Mouse (Mus musculus): ENCODE data around the gene Chic2. TPM values are rescaled to one million over a fixed set of nuclear protein-coding genes. Genes with fewer than 3 reads are reported as not detected.

The Chic2 gene
- polyA plus RNA-seq, 1 experiment from 2014 or later: 43.2 TPM

- no peak for ATAC-seq (ENCODE audit: insufficient read depth)
- 72% methylated on average over 7 of the region's 7 CpGs for WGBS
- H3K27me3 ChIP-seq (ENCODE audit: insufficient read depth, low read length): no peaks in the 10 kb centered on the region
- no peak overlapping the region for H3K4me3 ChIP-seq (ENCODE audit: low read depth, low read length)
- no peak for DNase-seq
- no peak for TF ChIP-seq CTCF (IDR thresholded peaks at IDR 0.05; ENCODE audit: low read depth)
- no peak overlapping the region for H3K4me2 ChIP-seq
- H3K36me3 ChIP-seq (ENCODE audit: insufficient read depth): no peaks in the 10 kb centered on the region
- H3K9me3 ChIP-seq (ENCODE audit: low read depth, low read length): no peaks in the 10 kb centered on the region
- H3K27ac ChIP-seq (ENCODE audit: low read depth): no peak overlapping the region
- H3K9ac ChIP-seq: no peak overlapping the region
- H3K4me1 ChIP-seq (ENCODE audit: insufficient read depth): 0 out of 2 replicates have a peak, but pooled peaks cover 4% of the 10 kb centered on the region
Measured at GRCm38 (mm10) chr5:74949298-74949697, 95.3 kb downstream of the Chic2 start.

- ATAC-seq (ENCODE audit: insufficient read depth): no peak
- no peaks in the 10 kb centered on the region for H3K36me3 ChIP-seq (ENCODE audit: insufficient read depth)
- 48% methylated on average over 8 of the region's 8 CpGs for WGBS
- no peaks in the 10 kb centered on the region for H3K27me3 ChIP-seq (ENCODE audit: insufficient read depth, low read length)
- no peaks in the 10 kb centered on the region for H3K9me3 ChIP-seq (ENCODE audit: low read depth, low read length)
- H3K4me3 ChIP-seq (ENCODE audit: low read depth, low read length): no peak overlapping the region
- no peak overlapping the region for H3K27ac ChIP-seq (ENCODE audit: low read depth)
- no peak overlapping the region for H3K9ac ChIP-seq
- DNase-seq: no peak
- H3K4me2 ChIP-seq: no peak overlapping the region
- H3K4me1 ChIP-seq (ENCODE audit: insufficient read depth): 0 out of 2 replicates have a peak, but pooled peaks cover 4% of the 10 kb centered on the region
- no peak for TF ChIP-seq CTCF (IDR thresholded peaks at IDR 0.05; ENCODE audit: low read depth)
Measured at GRCm38 (mm10) chr5:74948482-74948881, 96.1 kb downstream of the Chic2 start.

Other genes starting within 250 kb of the Chic2 start
- not detected in 2 replicates for gene Gsx2, start 30.8 kb upstream of the Chic2 start, polyA plus RNA-seq (2014; fragmentation: Nextera tagmentation; extraction: Ambion mirVana)
- gene Pdgfra, start 107.5 kb upstream of the Chic2 start, polyA plus RNA-seq (2014; fragmentation: Nextera tagmentation; extraction: Ambion mirVana): 48.1 and 50.4 TPM in 2 replicates

All from lung, embryonic 14.5 days (tissue).